Mouse (Mus musculus): ENCODE results near the gene Aqp3. TPM values are rescaled to one million over a fixed set of nuclear protein-coding genes. Genes with fewer than 3 reads are reported as not detected.

The Aqp3 gene
- polyA plus RNA-seq, 1 experiment, result 311 TPM

GRCm38 (mm10) chr4:41118706-41119292, 20.8 kb upstream of the Aqp3 start:
- peaks cover 5% of the 10 kb centered on the region for H3K4me1 ChIP-seq (ENCODE audit: control insufficient read depth, insufficient read depth, low read length)
- no peaks in the 10 kb centered on the region for H3K27me3 ChIP-seq (replicated peaks; ENCODE audit: control insufficient read depth, insufficient read depth, low read length)
- no peaks in the 10 kb centered on the region; the same call in 1 of the 2 replicates for H3K36me3 ChIP-seq (ENCODE audit: control insufficient read depth, insufficient read depth, low read length)
- TF ChIP-seq POLR2A (IDR thresholded peaks at IDR 0.05; ENCODE audit: low read depth, low read length) (no peak), CTCF (conservative IDR thresholded peaks at IDR 0.05; ENCODE audit: insufficient read depth, insufficient read length, low read depth, low read length) (peak; percentile 80)
- DNase-seq, result peak; percentile 71
- no peak overlapping the region for H3K27ac ChIP-seq (ENCODE audit: insufficient read depth, low read depth, low read length)
- H3K4me3 ChIP-seq (ENCODE audit: insufficient read depth, low read depth, low read length), result no peak overlapping the region
- WGBS, result 70% methylated on average over 11 of the region's 11 CpGs

DNA sequence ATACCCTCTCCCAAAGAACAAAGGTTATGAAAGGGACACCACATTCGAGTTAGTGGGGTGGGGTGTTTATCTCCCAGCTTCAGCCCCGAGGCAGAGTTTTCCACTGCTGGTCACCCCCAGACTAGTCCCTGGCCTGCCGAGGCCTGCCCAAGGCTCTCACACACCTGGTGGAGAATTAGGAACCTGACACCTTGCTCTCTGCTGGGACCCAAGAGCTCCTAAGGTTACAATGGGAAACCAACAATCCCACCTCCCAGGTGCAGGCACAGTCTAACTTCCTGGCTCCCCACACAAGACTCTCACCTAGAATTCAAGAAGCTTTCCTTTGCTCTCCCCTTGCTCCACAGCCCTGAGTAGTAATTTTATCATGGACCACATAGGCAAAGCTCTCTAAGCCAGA, 18.8 kb upstream of the Aqp3 start:
- H3K27me3 ChIP-seq (replicated peaks; ENCODE audit: control insufficient read depth, insufficient read depth, low read length), result no peaks in the 10 kb centered on the region
- no peak overlapping the region for H3K27ac ChIP-seq (ENCODE audit: insufficient read depth, low read depth, low read length)
- 64% methylated on average over 3 of the region's 3 CpGs for WGBS
- H3K4me3 ChIP-seq (ENCODE audit: insufficient read depth, low read depth, low read length), result no peak overlapping the region
- TF ChIP-seq POLR2A (IDR thresholded peaks at IDR 0.05; ENCODE audit: low read depth, low read length) (no peak), CTCF (conservative IDR thresholded peaks at IDR 0.05; ENCODE audit: insufficient read depth, insufficient read length, low read depth, low read length) (no peak)
- no peak for DNase-seq
- H3K4me1 ChIP-seq (ENCODE audit: control insufficient read depth, insufficient read depth, low read length), result no peaks in the 10 kb centered on the region
- H3K36me3 ChIP-seq (ENCODE audit: control insufficient read depth, insufficient read depth, low read length), result no peaks in the 10 kb centered on the region; the same call in 1 of the 2 replicates

DNA sequence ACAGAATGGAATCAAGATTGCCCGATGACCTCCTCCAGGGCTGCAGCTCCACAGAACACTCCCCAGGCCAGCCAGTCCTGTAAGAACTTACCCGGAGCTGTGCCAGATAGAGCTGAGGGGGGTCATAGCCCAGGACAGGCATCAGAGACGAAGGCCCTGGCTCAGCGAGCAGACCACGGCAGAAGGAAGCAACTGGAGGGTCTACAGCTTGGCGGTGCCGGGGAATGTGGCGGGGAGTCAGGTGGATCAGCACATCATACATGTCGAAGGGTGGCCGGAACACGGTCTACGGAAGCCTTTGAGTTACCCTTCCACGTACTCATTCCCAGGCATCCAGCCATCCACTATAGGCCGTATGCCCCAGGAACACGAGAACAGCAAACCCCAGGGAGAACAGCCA, 17.8 kb upstream of the Aqp3 start:
- WGBS, result 95% methylated on average over 15 of the region's 15 CpGs
- no peak for DNase-seq
- no peak for TF ChIP-seq POLR2A (IDR thresholded peaks at IDR 0.05; ENCODE audit: low read depth, low read length)
- no peak for TF ChIP-seq CTCF (conservative IDR thresholded peaks at IDR 0.05; ENCODE audit: insufficient read depth, insufficient read length, low read depth, low read length)
- no peak overlapping the region for H3K4me3 ChIP-seq (ENCODE audit: insufficient read depth, low read depth, low read length)
- no peaks in the 10 kb centered on the region; the same call in 1 of the 2 replicates for H3K36me3 ChIP-seq (ENCODE audit: control insufficient read depth, insufficient read depth, low read length)
- no peak overlapping the region for H3K27ac ChIP-seq (ENCODE audit: insufficient read depth, low read depth, low read length)
- no peaks in the 10 kb centered on the region for H3K27me3 ChIP-seq (replicated peaks; ENCODE audit: control insufficient read depth, insufficient read depth, low read length)
- no peaks in the 10 kb centered on the region for H3K4me1 ChIP-seq (ENCODE audit: control insufficient read depth, insufficient read depth, low read length)

DNA sequence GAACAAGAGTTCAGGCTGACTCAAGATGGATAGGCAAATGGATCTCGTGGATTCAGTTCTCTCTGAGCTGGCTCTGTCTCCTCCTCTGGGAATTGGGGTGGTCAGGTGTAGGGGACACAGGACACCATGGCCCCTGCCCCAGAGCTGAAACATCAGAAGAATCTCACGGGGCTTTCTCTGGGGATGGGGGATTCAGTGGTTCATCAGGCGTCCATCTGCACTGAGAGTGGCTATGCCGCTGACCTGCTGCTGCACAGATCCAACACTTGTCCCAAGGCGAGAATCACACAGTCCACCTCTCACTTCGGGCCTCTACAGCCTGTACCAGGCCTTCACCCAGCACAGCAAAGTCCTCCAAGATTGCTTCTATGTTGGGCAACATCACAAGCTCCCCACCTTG, 17.1 kb upstream of the Aqp3 start:
- no peaks in the 10 kb centered on the region for H3K27me3 ChIP-seq (replicated peaks; ENCODE audit: control insufficient read depth, insufficient read depth, low read length)
- no peak overlapping the region for H3K27ac ChIP-seq (ENCODE audit: insufficient read depth, low read depth, low read length)
- TF ChIP-seq POLR2A (IDR thresholded peaks at IDR 0.05; ENCODE audit: low read depth, low read length), result no peak
- TF ChIP-seq CTCF (conservative IDR thresholded peaks at IDR 0.05; ENCODE audit: insufficient read depth, insufficient read length, low read depth, low read length), result no peak
- no peak for DNase-seq
- no peak overlapping the region for H3K4me3 ChIP-seq (ENCODE audit: insufficient read depth, low read depth, low read length)
- no peaks in the 10 kb centered on the region for H3K4me1 ChIP-seq (ENCODE audit: control insufficient read depth, insufficient read depth, low read length)
- no peaks in the 10 kb centered on the region; the same call in 1 of the 2 replicates for H3K36me3 ChIP-seq (ENCODE audit: control insufficient read depth, insufficient read depth, low read length)
- WGBS, result 91% methylated on average over 6 of the region's 6 CpGs

DNA sequence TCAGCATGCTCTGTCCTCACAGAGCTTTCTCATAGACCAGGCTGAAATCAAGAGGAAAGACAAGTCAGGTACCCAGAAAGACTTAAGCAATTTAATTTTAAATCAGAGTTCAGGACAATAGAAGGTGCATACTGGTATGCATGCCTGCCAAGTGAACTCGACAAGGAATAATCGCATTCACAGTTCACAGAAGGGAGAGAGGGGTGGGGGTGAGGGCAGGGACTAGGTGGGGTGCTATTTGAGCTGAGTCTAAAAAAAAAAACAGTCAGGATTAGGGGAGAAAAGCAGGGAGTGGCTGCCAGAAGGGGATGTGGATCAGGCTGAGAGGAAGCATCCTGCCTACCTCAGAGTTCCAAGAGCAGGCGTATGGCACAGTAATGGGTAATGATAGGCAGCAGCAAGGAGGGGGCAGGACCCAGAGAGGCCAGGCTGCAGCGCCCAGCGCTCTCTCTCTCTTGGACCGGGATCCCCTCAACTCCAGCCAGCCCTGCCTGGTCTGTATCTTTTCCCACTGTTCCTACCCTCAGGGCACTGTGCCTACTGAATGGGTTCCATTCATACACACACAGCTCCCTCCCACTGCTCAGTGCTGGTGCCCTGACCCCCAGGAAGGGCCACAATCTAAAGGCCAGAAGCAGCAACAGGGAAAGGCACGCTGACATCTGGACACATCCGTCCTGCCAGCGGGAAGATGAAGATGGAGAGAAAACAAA, 16.5 kb upstream of the Aqp3 start:
- no peaks in the 10 kb centered on the region for H3K27me3 ChIP-seq (replicated peaks; ENCODE audit: control insufficient read depth, insufficient read depth, low read length)
- H3K36me3 ChIP-seq (ENCODE audit: control insufficient read depth, insufficient read depth, low read length), result no peaks in the 10 kb centered on the region; the same call in 1 of the 2 replicates
- no peak for TF ChIP-seq POLR2A (IDR thresholded peaks at IDR 0.05; ENCODE audit: low read depth, low read length)
- no peak for TF ChIP-seq CTCF (conservative IDR thresholded peaks at IDR 0.05; ENCODE audit: insufficient read depth, insufficient read length, low read depth, low read length)
- H3K4me1 ChIP-seq (ENCODE audit: control insufficient read depth, insufficient read depth, low read length), result no peaks in the 10 kb centered on the region
- 90% methylated on average over 9 of the region's 9 CpGs for WGBS
- H3K4me3 ChIP-seq (ENCODE audit: insufficient read depth, low read depth, low read length), result no peak overlapping the region
- H3K27ac ChIP-seq (ENCODE audit: insufficient read depth, low read depth, low read length), result no peak overlapping the region
- no peak for DNase-seq

DNA sequence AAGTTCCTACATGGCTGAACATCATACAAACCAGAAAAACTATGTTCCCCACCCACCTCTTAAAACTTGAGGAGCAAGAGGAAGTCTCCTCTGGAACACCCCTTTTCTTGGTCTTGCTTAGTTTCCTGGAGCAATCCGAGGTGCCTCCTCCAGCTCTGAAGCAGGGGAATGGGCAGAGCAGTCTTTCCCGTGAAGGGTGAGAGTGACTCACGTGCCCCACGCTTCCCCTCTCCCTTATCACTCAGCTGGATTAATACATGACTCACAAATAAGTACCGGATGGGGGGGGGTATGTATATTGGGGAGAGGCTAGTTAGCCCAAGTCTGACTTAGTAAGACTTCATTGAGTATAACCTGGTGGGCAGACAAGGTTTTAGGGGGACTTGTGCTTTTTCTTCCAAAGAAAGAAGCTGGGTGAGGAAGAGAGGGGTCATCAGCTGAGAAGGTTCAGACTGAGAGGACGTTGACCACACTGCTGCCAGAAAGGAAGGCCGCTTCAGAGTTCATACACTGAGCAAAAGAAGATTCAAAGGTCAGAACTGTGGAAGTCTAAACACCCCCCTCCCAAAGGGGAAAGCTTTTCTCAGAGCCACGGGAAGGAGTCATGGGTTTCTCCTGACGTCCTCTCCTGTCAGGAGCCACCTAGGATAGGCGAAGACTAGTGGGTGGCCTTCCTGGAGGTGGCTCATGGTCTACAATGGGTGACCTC, 10.9 kb upstream of the Aqp3 start:
- Histone ChIP-seq H3K27ac (ENCODE audit: insufficient read depth, low read depth, low read length) (no peak overlapping the region), H3K4me3 (ENCODE audit: insufficient read depth, low read depth, low read length) (no peak overlapping the region), H3K27me3 (replicated peaks; ENCODE audit: control insufficient read depth, insufficient read depth, low read length) (no peaks in the 10 kb centered on the region), H3K36me3 (ENCODE audit: control insufficient read depth, insufficient read depth, low read length) (no peaks in the 10 kb centered on the region), H3K4me1 (ENCODE audit: control insufficient read depth, insufficient read depth, low read length) (no peaks in the 10 kb centered on the region)
- 60% methylated on average over 10 of the region's 10 CpGs for WGBS
- TF ChIP-seq POLR2A (IDR thresholded peaks at IDR 0.05; ENCODE audit: low read depth, low read length) (no peak), CTCF (conservative IDR thresholded peaks at IDR 0.05; ENCODE audit: insufficient read depth, insufficient read length, low read depth, low read length) (no peak)
- peak; percentile 56 for DNase-seq

GRCm38 (mm10) chr4:41107440-41107839, 9.5 kb upstream of the Aqp3 start:
- Histone ChIP-seq H3K27me3 (replicated peaks; ENCODE audit: control insufficient read depth, insufficient read depth, low read length) (no peaks in the 10 kb centered on the region), H3K36me3 (ENCODE audit: control insufficient read depth, insufficient read depth, low read length) (no peaks in the 10 kb centered on the region), H3K27ac (ENCODE audit: insufficient read depth, low read depth, low read length) (no peak overlapping the region), H3K4me1 (ENCODE audit: control insufficient read depth, insufficient read depth, low read length) (no peaks in the 10 kb centered on the region), H3K4me3 (ENCODE audit: insufficient read depth, low read depth, low read length) (no peak overlapping the region)
- 77% methylated on average over 4 of the region's 4 CpGs for WGBS
- DNase-seq, result no peak
- no peak for TF ChIP-seq POLR2A (IDR thresholded peaks at IDR 0.05; ENCODE audit: low read depth, low read length)
